Mouse (Mus musculus) bone marrow, adult 2 months (tissue): ENCODE measurements at regions not wholly inside any gene's neighbourhood (a gene's known extent, or its start where the extent isn't known, plus 50 kb on each side); places are given as distances from the start of the nearest gene placed in this dataset.

Experiments
- CTCF ChIP-seq: fragments of 200-500 bp; IDR thresholded peaks from 2 replicates; pipeline ENCODE4 v1.5.1; 2011; ENCODE audit warnings: low read length, control low read depth; ENCODE audit not compliant: control insufficient read depth, insufficient read depth
- POLR2A ChIP-seq: fragments of 200-500 bp; IDR thresholded peaks from 2 replicates; pipeline ENCODE4 v1.6.1; 2011; ENCODE audit warnings: low read depth, mild to moderate bottlenecking, control low read depth, low read length, borderline replicate concordance; ENCODE audit not compliant: control insufficient read depth

GRCm38 (mm10) chr14:64589571-64590547 lies 485.8 kb downstream of the Prss52 start:
- TF ChIP-seq POLR2A (no peak), CTCF (no peak)
